Mouse (Mus musculus) large intestine, adult 2 months (tissue): Measurements from ENCODE around the gene Sytl1. TPM values are rescaled to one million over a fixed set of nuclear protein-coding genes. Genes with fewer than 3 reads are reported as not detected.

ENCODE experiments used
- DNase-seq: peaks from one replicate; pipeline ENCODE4 v3.0.0-alpha.2; 2012; ENCODE audit warnings: low read depth, low spot score
- WGBS: fragments of 180-500 bp; shearing (Covaris S2); methylation state at CpG from one replicate; pipeline ENCODE4 v1.1.7; 2018; 5-methylcytosine and 5-hydroxymethylcytosine counted together
- polyA plus RNA-seq: library from polyadenylated mRNA; depleted of rRNA; stranded (reverse); fragments of >200 nt; gene quantifications from 2 replicates; pipeline ENCODE4 v1.2.3, GENCODE M21; 2012

Sytl1 gene
- polyA plus RNA-seq, 1 experiment, result 14.4 TPM

DNA sequence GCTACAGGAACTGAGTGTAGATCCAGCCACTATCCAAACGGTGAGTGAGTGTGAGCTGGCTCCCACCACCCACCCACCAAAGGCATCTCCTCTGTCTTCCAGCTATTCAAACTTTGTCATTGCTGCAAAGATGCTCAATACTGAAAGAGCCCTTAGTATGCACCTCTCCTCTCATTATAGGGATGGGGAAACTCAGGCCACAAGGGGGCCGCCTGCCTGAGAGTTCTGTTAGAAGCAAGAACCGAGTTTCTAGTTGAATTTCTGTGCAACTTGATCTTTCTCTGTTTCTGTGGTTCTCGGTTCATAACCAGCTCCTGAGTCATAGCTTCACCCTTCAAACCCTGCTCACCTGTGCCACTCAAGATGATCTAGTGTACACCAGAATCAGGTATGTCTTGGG, 10.8 kb downstream of the Sytl1 start:
- WGBS, result 85% methylated on average over 4 of the region's 4 CpGs
- DNase-seq, result no peak

DNA sequence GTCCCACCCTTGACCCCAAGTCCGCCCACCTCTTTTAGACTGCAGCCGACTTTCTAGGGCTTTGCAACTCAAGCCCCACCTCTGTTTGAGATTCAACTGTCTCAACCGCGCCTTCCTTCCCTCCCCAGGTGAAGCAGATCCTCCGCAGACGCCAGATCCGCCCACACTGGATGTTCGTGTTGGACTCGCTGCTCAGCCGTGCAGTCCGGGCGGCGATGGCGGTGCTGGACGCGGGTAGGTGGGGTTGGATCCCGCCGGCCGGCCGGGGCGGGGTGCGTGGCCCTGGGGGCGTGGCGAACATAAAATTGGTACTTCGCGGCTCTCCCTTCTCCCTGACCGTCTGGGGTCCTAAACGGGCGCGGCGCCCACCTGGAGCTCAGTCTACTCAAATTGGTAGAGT, 11.7 kb downstream of the Sytl1 start:
- WGBS, result 12% methylated on average over 31 of the region's 31 CpGs
- DNase-seq, result no peak

DNA sequence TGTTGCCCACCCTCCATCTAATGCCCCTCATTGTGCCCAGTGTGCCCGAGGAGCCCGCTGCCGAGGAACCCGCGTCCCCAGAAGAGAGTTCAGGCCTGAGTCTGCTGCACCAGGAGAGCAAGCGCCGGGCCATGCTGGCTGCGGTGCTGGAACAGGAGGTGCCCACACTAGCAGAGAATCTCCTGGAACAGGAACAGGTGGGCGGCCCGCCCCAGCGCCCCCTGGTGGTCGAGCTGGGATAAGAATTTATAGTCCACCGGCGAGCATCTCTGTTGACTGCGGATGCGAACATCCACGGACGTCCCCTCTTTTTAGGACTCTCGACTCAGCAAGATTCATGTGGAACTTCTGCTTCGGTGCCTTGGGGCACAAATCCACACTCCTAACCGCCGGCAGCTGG, 12.3 kb downstream of the Sytl1 start:
- WGBS, result 4% methylated on average over 22 of the region's 22 CpGs
- peak; percentile 35 for DNase-seq

DNA sequence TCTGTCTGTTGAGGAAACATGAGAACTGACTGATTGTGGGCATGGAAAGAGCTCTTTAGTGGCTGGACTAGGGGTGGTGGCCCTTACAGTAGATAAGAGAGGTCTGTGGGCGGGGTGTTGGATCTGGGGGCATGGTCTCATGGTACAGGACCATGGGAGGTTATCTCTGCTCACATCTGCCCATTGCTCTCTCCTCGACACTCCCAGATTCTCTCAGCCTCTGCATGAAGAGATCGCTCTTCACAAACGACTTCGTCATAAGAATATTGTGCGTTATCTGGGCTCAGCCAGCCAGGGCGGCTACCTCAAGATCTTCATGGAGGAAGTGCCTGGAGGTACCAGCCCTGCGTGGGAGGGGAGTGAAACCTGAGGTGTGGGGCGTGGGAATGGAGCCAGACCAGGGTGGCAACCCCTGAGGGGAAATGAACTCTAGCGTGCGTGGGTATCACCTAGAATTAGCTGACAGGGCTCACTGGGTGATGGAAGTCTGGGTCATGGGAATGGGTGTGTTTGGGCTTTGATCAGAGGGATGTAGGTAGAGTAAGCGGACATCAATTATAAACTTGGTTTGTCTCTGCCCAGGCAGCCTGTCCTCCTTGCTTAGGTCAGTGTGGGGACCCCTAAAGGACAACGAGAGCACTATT, 15.0 kb downstream of the Sytl1 start:
- DNase-seq, result no peak
- WGBS, result 82% methylated on average over 13 of the region's 13 CpGs

DNA sequence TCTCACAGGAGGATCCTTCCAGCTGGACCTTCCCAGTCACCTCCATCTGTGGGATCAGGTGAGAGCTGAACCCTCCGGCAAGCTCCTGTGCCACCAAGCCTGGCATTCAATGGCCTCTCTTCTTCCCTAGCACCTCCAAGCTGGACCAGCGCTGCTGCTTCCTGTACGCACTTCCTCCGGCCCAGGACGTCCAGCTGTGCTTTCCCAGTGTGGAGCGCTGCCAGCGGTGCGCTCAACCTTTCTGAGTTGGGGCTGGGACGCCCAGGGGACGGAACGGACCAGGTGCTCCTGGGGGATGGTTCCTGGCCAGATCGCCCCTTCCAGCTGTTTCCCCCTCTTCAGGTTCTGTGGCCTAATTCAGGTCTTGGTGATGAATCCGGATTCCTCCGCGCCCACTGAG, 15.8 kb downstream of the Sytl1 start:
- 73% methylated on average over 15 of the region's 15 CpGs for WGBS
- DNase-seq, result no peak

DNA sequence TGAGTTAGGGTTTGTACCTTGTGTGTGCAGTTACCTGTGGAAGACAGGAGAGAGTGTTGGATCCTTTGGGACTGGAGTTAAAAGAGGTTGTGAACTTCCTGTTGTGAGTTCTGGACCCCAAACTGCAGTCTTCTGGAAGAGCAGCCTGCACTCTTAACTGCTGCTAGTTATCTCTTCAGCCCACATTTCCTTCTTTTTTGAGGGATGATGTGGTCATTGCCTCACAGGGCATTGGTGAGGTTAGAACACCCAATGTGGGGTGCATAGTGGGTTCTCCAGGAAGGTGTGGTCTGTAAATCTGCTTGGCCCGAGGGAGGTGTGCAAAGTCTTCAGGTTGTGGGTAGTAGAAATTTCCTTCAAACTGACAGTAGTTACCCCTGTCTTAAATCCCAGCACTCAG, 18.6 kb downstream of the Sytl1 start:
- 50% methylated on average over 1 of the region's 1 CpGs for WGBS
- DNase-seq, result no peak

DNA sequence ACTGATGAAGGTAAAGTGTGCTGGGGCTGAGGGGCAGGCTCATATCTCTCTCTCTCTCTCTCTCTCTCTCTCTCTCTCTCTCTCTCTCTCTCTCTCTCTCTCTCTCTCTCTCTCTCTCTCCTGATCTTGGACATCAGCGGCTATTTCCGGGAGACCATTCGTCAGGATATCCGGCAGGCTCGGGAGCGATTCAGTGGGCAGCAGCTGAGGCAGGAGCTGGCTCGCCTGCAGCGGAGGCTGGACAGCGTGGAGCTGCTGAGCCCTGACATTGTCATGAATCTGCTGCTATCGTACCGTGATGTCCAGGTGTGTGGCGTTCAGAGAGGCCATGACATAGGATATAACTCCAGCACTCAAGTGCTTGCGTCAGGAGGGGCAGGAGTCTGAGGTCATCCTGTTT, 19.4 kb downstream of the Sytl1 start:
- no peak for DNase-seq
- 77% methylated on average over 12 of the region's 13 CpGs for WGBS

DNA sequence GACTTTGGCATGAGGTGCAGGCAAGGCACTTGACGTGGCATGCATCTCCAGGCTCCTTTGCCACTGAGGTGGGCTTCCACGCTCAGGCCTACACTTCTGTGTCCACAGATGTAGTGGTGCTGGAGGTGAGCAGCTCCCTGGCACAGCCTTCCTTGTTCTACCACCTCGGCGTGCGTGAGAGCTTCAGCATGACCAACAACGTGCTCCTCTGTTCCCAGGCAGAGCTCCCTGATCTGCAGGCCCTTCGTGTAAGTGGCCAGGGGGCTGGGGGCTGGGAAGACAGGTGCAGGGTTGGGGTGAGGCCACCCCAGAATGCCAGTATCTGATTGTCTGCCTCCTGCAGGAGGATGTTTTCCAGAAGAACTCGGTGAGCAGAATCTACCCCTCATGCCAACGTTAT, 20.2 kb downstream of the Sytl1 start:
- no peak for DNase-seq
- WGBS, result 83% methylated on average over 9 of the region's 9 CpGs

DNA sequence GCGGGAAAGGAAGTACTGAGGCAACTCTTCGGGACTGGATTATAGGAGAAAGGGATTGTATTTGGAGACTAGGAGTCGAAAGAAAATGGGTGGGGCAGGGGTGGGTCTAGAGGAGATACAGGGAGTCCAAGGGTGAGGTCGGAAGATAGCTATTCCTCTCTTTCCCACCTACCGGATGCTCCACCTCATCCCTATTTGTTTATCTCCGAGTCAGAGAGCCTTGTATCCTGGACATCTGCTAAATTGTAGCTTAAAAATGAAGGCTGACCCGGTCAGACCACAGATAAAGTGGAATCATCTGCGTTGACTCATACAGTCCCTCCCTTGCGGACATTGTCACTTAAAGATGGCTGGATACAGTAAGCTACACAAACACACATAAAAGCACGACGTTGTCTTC, 21.0 kb downstream of the Sytl1 start:
- DNase-seq, result no peak
- WGBS, result 10% methylated on average over 11 of the region's 11 CpGs

DNA sequence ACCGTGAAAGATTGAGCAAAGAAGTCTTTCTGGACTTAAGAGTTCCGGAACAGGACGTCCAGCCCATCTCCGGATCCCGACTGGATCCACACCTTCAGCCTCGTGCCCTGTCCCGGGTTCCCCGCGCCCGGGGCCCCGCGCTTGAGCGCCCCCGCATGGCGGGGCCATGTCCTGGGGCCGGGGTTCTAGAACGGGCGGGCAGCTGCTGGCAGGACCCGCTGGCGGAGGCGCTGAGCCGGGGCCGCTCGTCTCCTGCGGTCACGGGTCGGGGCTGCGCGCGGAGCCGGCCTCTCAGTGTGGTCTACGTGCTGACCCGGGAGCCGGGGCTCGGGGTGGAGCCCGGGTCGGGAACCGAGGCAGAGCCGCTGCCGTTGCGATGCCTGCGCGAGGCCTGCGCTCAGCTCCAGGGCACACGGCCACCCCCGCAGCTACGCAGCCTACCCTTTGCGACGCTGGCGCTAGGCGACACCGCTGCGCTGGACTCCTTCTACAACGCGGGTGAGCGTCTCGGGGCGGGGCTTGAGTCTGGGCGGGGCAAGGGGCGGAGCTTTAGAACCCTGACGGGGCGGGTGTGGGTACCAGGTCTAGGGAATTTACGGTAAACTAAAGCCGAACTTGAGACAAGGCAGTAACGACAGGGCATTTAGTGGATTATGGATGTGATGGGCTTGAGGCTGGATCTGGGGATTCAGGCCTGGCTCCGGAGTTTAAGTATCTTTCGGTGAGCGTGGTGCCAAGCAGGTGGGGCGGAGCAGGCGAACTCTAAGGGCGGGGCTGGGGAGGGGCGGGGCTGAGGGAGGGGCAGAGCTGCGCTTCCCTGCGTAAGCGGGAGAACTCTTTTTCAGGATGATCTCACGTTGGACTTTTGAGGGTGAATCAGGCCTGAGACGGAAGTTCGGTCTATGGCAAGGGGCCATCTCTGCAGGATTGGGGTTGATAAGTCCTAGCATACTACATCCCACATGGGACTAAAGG, 21.7 kb downstream of the Sytl1 start:
- no peak for DNase-seq
- WGBS, result under 1% methylated on average over 78 of the region's 78 CpGs

DNA sequence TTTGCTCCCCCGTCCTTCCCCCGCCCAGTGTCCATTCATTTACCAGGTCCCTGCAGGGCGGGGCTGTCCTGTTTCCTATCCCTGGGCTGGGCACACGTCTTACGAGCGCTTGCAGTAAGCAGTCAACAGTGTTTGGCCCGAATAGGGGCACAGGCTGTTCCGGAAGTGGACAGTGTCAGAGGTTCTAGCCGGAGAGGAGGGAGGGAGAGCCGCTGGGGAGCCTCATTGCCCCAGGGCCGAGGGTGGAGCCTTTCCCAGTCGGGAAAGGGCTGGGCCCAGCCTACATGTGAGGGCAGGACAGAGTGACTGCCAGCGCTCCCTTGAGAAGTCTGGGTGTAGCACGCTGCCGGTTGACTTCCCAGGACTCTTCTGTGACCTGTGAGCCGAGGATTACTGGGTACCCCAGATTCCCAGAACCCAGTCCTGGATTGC, 22.4 kb downstream of the Sytl1 start, which contains the start of gene Map3k6:
Gene Map3k6, plus strand, starts transcription at position 329 of the 432 bp plus-strand sequence.
- 5% methylated on average over 16 of the region's 16 CpGs for WGBS
- peak; percentile 72 for DNase-seq

DNA sequence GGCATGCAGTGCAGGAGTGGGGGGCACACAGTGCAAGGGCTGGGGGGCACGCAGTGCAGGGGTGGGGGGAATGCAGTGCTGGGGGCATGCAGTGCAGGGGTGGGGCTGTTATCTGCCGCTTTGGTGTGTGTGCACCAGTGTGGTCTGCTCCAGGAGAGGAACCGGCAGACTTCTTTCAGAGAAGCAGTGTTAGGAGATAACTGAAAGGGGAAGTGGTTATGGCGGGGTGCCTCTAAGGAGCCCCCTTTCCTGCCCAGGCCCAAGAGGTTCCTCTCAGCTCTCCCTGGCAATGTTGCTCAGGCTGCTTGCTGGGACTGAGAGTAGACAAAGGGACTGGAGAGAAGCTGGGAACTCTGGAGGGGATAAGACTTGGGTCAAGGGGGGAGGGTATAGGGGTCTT, 25.0 kb downstream of the Sytl1 start:
- WGBS, result 65% methylated on average over 4 of the region's 4 CpGs
- no peak for DNase-seq

DNA sequence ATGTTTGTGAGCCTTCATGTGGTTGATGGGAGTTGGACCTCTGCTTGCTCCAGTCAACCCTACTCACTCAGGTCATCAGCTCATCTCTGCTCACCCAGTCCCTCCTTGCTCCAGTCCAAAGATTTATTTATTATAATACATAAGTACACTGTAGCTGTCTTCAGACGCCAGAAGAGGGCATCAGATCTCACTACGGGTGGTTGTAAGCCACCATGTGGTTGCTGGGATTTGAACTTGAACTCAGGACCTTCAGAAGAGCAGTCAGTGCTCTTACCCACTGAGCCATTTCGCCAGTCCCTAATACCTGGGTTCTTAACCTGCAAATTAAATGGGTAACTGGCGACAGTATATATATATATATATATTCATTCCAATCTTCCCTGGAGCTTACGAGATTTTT, 27.5 kb downstream of the Sytl1 start:
- 72% methylated on average over 5 of the region's 5 CpGs for WGBS
- no peak for DNase-seq

DNA sequence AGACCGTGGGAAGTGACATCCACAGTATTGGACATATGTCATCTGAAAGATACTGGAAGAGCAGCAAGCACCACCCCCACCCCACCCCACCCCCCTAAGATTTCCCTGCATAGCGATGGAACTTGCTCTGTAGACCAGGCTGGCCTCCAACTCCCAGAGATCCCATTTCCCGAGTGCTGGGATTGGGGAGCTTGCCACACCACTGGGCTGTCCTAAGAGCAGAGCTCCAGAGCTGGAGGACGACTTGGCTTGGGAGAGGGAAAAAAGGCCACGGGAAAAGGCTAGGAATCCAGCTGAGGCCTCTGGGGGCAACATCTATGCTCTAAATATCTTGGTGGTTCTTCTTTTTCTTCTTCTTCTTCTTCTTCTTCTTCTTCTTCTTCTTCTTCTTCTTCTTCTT, 28.1 kb downstream of the Sytl1 start:
- WGBS, result 55% methylated on average over 5 of the region's 5 CpGs
- no peak for DNase-seq

DNA sequence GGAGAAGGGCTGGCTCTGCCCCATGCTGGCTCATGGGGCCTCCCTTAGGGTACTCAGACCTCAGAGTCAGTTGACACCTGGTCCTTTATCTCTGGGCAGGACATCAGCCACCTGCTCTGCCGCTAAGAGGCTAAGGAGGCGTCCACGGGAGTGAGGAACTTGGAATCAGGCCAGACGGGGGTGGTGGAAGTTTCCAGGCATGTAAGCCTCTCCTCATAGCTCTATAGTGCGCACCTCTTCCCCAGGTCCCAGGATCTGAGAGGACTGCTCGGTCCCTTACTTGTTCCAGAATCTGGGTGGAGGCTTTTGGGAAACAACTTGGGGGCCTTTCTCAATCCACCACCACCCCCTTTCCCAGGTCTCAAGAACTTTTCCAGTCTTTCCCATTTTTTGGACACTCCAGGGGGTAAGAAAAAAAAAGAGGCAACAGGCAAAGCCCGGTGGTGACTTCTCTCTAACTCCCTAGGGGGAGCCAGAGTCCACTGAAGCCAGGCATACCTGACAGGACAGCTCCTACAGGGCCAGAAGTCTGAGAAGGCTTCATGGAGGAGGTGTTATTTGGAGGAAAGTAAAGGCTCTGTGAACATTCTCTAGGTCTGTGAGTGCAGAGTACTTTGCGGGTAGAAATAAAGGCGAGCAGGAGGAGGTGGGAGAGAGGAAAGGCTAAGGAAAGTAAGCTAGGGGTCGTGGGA, 29.5 kb downstream of the Sytl1 start:
- 32% methylated on average over 10 of the region's 10 CpGs for WGBS
- no peak for DNase-seq

DNA sequence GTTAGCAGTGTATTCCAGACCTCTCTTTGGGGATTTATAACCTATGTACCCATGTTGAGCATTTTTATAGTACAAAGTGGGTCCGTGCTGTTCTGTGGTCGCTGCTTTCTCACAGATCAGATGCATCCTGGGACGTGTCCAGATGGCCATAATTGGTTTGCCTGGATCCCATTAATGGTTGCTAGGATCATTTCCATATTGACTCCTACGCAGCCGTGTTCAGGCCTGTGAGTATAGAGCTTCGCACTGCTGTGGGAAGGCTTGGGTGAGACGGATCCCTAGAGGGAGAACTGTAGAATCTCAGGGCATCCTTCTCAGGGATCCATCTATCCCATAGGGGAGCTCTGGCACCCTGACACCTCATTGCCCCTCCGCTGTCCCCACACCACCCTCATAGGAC, 33.3 kb downstream of the Sytl1 start:
- no peak for DNase-seq
- WGBS, result 78% methylated on average over 8 of the region's 8 CpGs

DNA sequence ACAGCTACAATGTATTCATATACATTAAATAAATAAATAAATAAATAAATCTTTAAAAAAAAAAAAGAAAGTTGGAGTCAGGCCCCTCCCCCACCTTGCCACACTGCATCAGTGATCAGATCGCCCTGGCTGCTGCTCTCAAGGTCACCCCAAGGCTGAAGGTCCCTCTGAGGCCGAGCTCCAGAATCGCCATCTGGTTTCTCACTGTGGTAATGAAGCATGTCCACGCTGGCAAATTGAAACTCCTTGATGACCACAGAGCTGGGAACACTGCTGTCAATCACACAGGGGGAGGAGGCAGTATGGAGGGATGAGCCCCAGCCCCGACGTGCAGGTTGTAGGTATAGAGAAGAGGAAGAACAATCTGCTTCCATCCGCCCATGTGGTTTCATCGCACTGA, 35.3 kb downstream of the Sytl1 start:
- 67% methylated on average over 8 of the region's 8 CpGs for WGBS
- DNase-seq, result no peak

DNA sequence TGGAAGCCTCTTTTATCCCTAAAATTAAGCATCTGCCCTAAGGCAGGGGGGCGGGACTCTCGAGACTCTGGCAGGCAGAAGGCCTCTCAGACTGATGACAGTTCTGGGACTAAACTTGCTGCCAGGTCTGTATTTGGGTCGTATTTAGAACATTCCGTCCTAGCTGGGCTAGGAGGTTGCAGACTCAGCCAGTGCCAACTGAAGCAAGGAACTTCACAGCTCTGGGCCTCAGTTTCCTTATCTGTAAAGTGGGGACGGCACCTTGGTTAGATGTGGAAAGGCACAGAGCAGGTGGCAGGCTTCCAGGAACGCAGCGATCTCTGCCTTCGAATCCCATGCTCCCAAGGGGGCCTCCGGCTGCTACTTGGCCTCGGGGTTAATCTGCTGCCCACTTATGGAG, 36.8 kb downstream of the Sytl1 start:
- 63% methylated on average over 10 of the region's 10 CpGs for WGBS
- DNase-seq, result no peak

DNA sequence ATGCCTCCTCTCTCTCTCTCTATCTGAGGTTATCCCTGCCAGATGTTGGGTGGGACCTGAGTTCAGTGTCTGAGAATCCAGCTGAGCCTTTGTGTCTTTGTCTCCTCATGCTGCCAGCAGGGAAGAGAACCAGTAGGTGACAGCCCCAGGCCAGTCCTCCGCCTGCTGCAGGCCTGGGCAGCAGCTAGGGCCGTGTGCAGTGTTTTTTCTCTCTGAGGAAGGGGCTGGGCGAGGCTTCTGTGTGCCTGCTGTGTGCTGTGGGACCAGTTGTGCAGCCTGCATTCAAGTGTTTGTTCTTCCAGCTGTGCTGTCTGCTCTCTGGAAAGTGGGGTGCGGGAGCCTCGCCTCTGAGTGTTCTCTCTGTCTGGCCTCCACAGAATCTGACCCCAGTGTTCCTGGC, 39.0 kb downstream of the Sytl1 start:
- DNase-seq, result no peak
- 60% methylated on average over 5 of the region's 5 CpGs for WGBS

DNA sequence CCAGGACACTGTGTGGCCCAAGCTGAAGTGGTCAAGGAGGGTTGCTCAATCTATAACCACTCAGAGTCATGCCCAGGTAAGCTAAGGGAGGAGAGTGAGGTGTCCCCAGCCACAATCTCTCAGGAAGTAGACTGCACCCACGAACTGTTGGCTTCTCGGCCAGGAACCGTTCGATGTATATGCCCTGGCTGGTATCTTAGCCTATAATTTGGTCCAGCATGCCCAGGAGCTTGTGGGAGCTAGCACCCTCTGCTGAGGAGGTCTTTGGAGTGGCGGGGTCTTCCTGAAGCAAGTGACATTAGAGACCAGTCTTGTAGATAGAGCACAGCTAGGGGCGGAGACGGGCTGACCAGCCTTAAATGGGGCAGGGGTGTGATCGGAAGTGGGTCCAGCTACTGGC, 41.2 kb downstream of the Sytl1 start:
- no peak for DNase-seq
- WGBS, result 91% methylated on average over 8 of the region's 8 CpGs
